Mouse (Mus musculus): Measurements from ENCODE around the gene Prpf8.

- TF ChIP-seq CTCF (IDR thresholded peaks at IDR 0.05) (peak; percentile 37), POLR2A (IDR thresholded peaks at IDR 0.05; ENCODE audit: insufficient read depth, low read depth, low read length) (no peak)
Measured at GRCm38 (mm10) chr11:75558101-75558500, 71.5 kb downstream of the Prpf8 start.
